Mouse (Mus musculus): Measurements from ENCODE around the gene Ptchd1.

GRCm38 (mm10) chrX:155645975-155646374 lies 22.4 kb upstream of the Ptchd1 start:
- no peak for TF ChIP-seq CTCF (IDR thresholded peaks at IDR 0.05; ENCODE audit: low read depth, low read length)
- no peak for TF ChIP-seq POLR2A (IDR thresholded peaks at IDR 0.05; ENCODE audit: insufficient read depth, low read length)

All from ES-Bruce4 (cell line).